Mouse (Mus musculus) hindbrain, embryonic 16.5 days (tissue): Measurements from ENCODE around the gene Igfbp5. TPM values are rescaled to one million over a fixed set of nuclear protein-coding genes. Genes with fewer than 3 reads are reported as not detected.
A peak's percentile ranks its signal among the peaks of the same experiment; 100 is the strongest.

Source experiments
- ATAC-seq: fragments of 200-750 bp; cut with Nextera tagmentation; 2 replicates; pipeline ENCODE4 v1.8.0; 2017; ENCODE audit warnings: moderate TSS enrichment, moderate library complexity
- H3K27ac ChIP-seq: fragments of 300-500 bp; sonication (generic); 2 replicates; pipeline ENCODE4 v1.5.1; 2014; ENCODE audit warnings: low read depth, mild to moderate bottlenecking, control low read depth, low read length, moderate library complexity
- H3K27me3 ChIP-seq: fragments of 300-500 bp; sonication (generic); replicated peaks from 2 replicates; pipeline ENCODE4 v1.6.1; 2014; ENCODE audit warnings: low read length; ENCODE audit not compliant: control insufficient read depth, insufficient read depth
- H3K36me3 ChIP-seq: fragments of 300-500 bp; sonication (generic); 2 replicates; pipeline ENCODE4 v1.6.1; 2014; ENCODE audit warnings: mild to moderate bottlenecking, low read length, moderate library complexity, mixed read lengths; ENCODE audit not compliant: control insufficient read depth, insufficient read depth
- H3K4me1 ChIP-seq: fragments of 300-500 bp; sonication (generic); 2 replicates; pipeline ENCODE4 v1.6.1; 2014; ENCODE audit warnings: low read depth, low read length; ENCODE audit not compliant: control insufficient read depth, insufficient read depth
- H3K4me2 ChIP-seq: fragments of 300-500 bp; sonication (generic); 2 replicates; pipeline ENCODE4 v1.6.1; 2014; ENCODE audit warnings: mild to moderate bottlenecking, low read length, control low read depth, moderate library complexity
- H3K4me3 ChIP-seq: fragments of 300-500 bp; sonication (generic); 2 replicates; pipeline ENCODE4 v1.5.1; 2014; ENCODE audit warnings: mild to moderate bottlenecking, low read length, control low read depth, moderate library complexity
- H3K9ac ChIP-seq: fragments of 300-500 bp; sonication (generic); 2 replicates; pipeline ENCODE4 v1.6.1; 2014; ENCODE audit warnings: low read depth, mild to moderate bottlenecking, control low read depth, low read length, moderate library complexity
- H3K9me3 ChIP-seq: fragments of 300-500 bp; sonication (generic); 2 replicates; pipeline ENCODE4 v1.6.1; 2014; ENCODE audit warnings: mild to moderate bottlenecking, low read length, moderate library complexity; ENCODE audit not compliant: control insufficient read depth
- WGBS: fragments of 180-500 bp; shearing (Covaris S2); extraction: QIAGEN DNeasy Blood & Tissue Kit; methylation state at CpG from one replicate; pipeline ENCODE4 v1.1.7; 2014; 5-methylcytosine and 5-hydroxymethylcytosine counted together
- polyA plus RNA-seq: library from polyadenylated mRNA; unstranded; fragments of >200 nt; fragmentation: Nextera tagmentation; extraction: Ambion mirVana; gene quantifications from 2 replicates; pipeline ENCODE4 v1.2.1, GENCODE M21; 2015

Gene Igfbp5
- polyA plus RNA-seq, 1 experiment from 2014 or later, result 51.9 TPM

- Histone ChIP-seq H3K9ac (peak overlapping the region; percentile 90), H3K27me3 (no peaks in the 10 kb centered on the region), H3K9me3 (no peaks in the 10 kb centered on the region), H3K4me1 (peaks cover 23% of the 10 kb centered on the region), H3K27ac (peak overlapping the region; percentile 25; the same call in 1 of the 2 replicates), H3K36me3 (no peaks in the 10 kb centered on the region), H3K4me3 (peak overlapping the region; percentile 85), H3K4me2 (peak overlapping the region; percentile 93)
- 9% methylated on average over 4 of the region's 4 CpGs for WGBS
- ATAC-seq, result no peak
Observed at GRCm38 (mm10) chr1:72825921-72826320, 48.8 kb downstream of the Igfbp5 start.

- H3K9me3 ChIP-seq, result no peaks in the 10 kb centered on the region
- H3K9ac ChIP-seq, result peak overlapping the region; percentile 90
- H3K4me1 ChIP-seq, result peaks cover 23% of the 10 kb centered on the region
- WGBS, result 0% methylated on average over 20 of the region's 20 CpGs
- no peak for ATAC-seq
- peak overlapping the region; percentile 85 for H3K4me3 ChIP-seq
- H3K4me2 ChIP-seq, result peak overlapping the region; percentile 93
- no peaks in the 10 kb centered on the region for H3K36me3 ChIP-seq
- H3K27me3 ChIP-seq, result no peaks in the 10 kb centered on the region
- H3K27ac ChIP-seq, result no peak overlapping the region; the same call in 1 of the 2 replicates
Observed at GRCm38 (mm10) chr1:72825286-72825685, 49.4 kb downstream of the Igfbp5 start.

GRCm38 (mm10) chr1:72824707-72825101 is 50.0 kb downstream of the Igfbp5 start:
- H3K27me3 ChIP-seq, result no peaks in the 10 kb centered on the region
- H3K27ac ChIP-seq, result peak overlapping the region; percentile 82
- H3K4me3 ChIP-seq, result peak overlapping the region; percentile 85
- H3K9me3 ChIP-seq, result no peaks in the 10 kb centered on the region
- H3K4me1 ChIP-seq, result peaks cover 23% of the 10 kb centered on the region
- H3K9ac ChIP-seq, result peak overlapping the region; percentile 90
- H3K4me2 ChIP-seq, result peak overlapping the region; percentile 93
- peak; percentile 55 for ATAC-seq
- no peaks in the 10 kb centered on the region for H3K36me3 ChIP-seq
- WGBS, result 1% methylated on average over 35 of the region's 37 CpGs

- peak within 1 kb of the TSS; percentile 82 for H3K27ac ChIP-seq
- H3K4me3 ChIP-seq, result peak within 1 kb of the TSS; percentile 85
- no peaks in the 10 kb centered on the region for H3K9me3 ChIP-seq
- peak within 1 kb of the TSS; percentile 93 for H3K4me2 ChIP-seq
- WGBS, result under 1% methylated on average over 48 of the region's 58 CpGs
- peak; percentile 84 for ATAC-seq
- no peaks in the 10 kb centered on the region for H3K27me3 ChIP-seq
- H3K9ac ChIP-seq, result peak within 1 kb of the TSS; percentile 90
- H3K36me3 ChIP-seq, result no peaks in the 10 kb centered on the region
- H3K4me1 ChIP-seq, result peaks cover 23% of the 10 kb centered on the region
Observed at GRCm38 (mm10) chr1:72823751-72824706, 50.7 kb downstream of the Igfbp5 start, which contains the start of gene Igfbp2. Gene Igfbp2 (plus strand): TSS chr1:72824503.

GRCm38 (mm10) chr1:72822893-72823292 is 51.8 kb downstream of the Igfbp5 start:
- Histone ChIP-seq H3K4me1 (peaks cover 18% of the 10 kb centered on the region), H3K9ac (no peak overlapping the region)
- no peak for ATAC-seq

GRCm38 (mm10) chr1:72819995-72820394 is 54.7 kb downstream of the Igfbp5 start:
- H3K9me3 ChIP-seq, result no peaks in the 10 kb centered on the region
- no peak overlapping the region for H3K4me3 ChIP-seq
- 85% methylated on average over 6 of the region's 6 CpGs for WGBS
- H3K4me1 ChIP-seq, result peaks cover 7% of the 10 kb centered on the region
- H3K27ac ChIP-seq, result no peak overlapping the region
- no peaks in the 10 kb centered on the region for H3K27me3 ChIP-seq
- H3K36me3 ChIP-seq, result no peaks in the 10 kb centered on the region
- H3K4me2 ChIP-seq, result no peak overlapping the region
- H3K9ac ChIP-seq, result no peak overlapping the region
- ATAC-seq, result no peak

More at GRCm38 (mm10) chr1:72822893-72823292, 51.8 kb downstream of the Igfbp5 start:
- Histone ChIP-seq H3K27me3 (no peaks in the 10 kb centered on the region), H3K4me2 (no peak overlapping the region), H3K36me3 (no peaks in the 10 kb centered on the region), H3K27ac (no peak overlapping the region), H3K9me3 (no peaks in the 10 kb centered on the region), H3K4me3 (no peak overlapping the region)
- WGBS, result 61% methylated on average over 10 of the region's 10 CpGs

- Histone ChIP-seq H3K27ac (no peak overlapping the region), H3K4me3 (no peak overlapping the region), H3K27me3 (no peaks in the 10 kb centered on the region), H3K9ac (no peak overlapping the region), H3K4me1 (peaks cover 11% of the 10 kb centered on the region), H3K36me3 (no peaks in the 10 kb centered on the region), H3K4me2 (no peak overlapping the region), H3K9me3 (peaks cover 3% of the 10 kb centered on the region)
- 82% methylated on average over 3 of the region's 3 CpGs for WGBS
- no peak for ATAC-seq
Observed at GRCm38 (mm10) chr1:72815616-72816015, 59.1 kb downstream of the Igfbp5 start.

- Histone ChIP-seq H3K27me3 (no peaks in the 10 kb centered on the region), H3K27ac (no peak overlapping the region), H3K4me3 (no peak overlapping the region), H3K9ac (no peak overlapping the region), H3K4me2 (no peak overlapping the region), H3K9me3 (peaks cover 3% of the 10 kb centered on the region), H3K36me3 (no peaks in the 10 kb centered on the region), H3K4me1 (peaks cover 11% of the 10 kb centered on the region)
- ATAC-seq, result no peak
- 49% methylated on average over 5 of the region's 5 CpGs for WGBS
Observed at GRCm38 (mm10) chr1:72815184-72815583, 59.5 kb downstream of the Igfbp5 start.

- peak overlapping the region; percentile 17; the same call in 1 of the 2 replicates for H3K27ac ChIP-seq
- 8% methylated on average over 6 of the region's 6 CpGs for WGBS
- H3K9ac ChIP-seq, result no peak overlapping the region
Observed at GRCm38 (mm10) chr1:72813639-72814403, 60.9 kb downstream of the Igfbp5 start.

More at GRCm38 (mm10) chr1:72813639-72814403, 60.9 kb downstream of the Igfbp5 start:
- Histone ChIP-seq H3K4me1 (peaks cover 11% of the 10 kb centered on the region), H3K4me2 (no peak overlapping the region), H3K36me3 (no peaks in the 10 kb centered on the region), H3K9me3 (peaks cover 3% of the 10 kb centered on the region), H3K4me3 (no peak overlapping the region), H3K27me3 (no peaks in the 10 kb centered on the region)
- peak; percentile 64 for ATAC-seq
